Mouse (Mus musculus) liver, adult 2 months (tissue): ENCODE measurements around the gene Pycr2.

Source experiments
- CTCF ChIP-seq: fragments of 200-500 bp; IDR thresholded peaks from 2 replicates; pipeline ENCODE4 v1.5.1; 2011; ENCODE audit warnings: low read depth, low read length, control low read depth
- POLR2A ChIP-seq: fragments of 200-500 bp; IDR thresholded peaks from 2 replicates; pipeline ENCODE4 v1.6.1; 2011; ENCODE audit warnings: low read length, control low read depth; ENCODE audit not compliant: insufficient read depth; ENCODE audit errors: extremely low read depth

- TF ChIP-seq POLR2A (no peak), CTCF (peak; percentile 27; the same call in 1 of the 2 replicates)
Measured at GRCm38 (mm10) chr1:180911138-180911537, 7.0 kb downstream of the Pycr2 start.
